29 mouse cellular contexts compared by ENCODE assay signal in genomic region chr5:3219230-3219629, GRCm38 (mm10).
"Had no signal": no experiment of that assay in that cellular context is flagged by ENCODE, and none has a peak within 500 bp of the region (broad histone marks: within the 10 kb centered on the region; RNA-seq: fewer than 3 reads in every experiment).

No protein-coding gene starts in this region.

- H3K9ac ChIP-seq: heart, embryonic 12.5 days; hindbrain, embryonic 12.5 days; hindbrain, embryonic 14.5 days; intestine, embryonic 15.5 days; kidney, embryonic 15.5 days; limb, embryonic 12.5 days; liver, embryonic 13.5 days; liver, embryonic 15.5 days had no signal

- H3K27me3 ChIP-seq: heart, embryonic 12.5 days; hindbrain, embryonic 12.5 days; intestine, embryonic 15.5 days; kidney, embryonic 15.5 days; limb, embryonic 12.5 days; liver, embryonic 13.5 days; liver, embryonic 15.5 days had no signal

- H3K9me3 ChIP-seq: heart, embryonic 10.5 days; heart, embryonic 12.5 days; hindbrain, embryonic 10.5 days; hindbrain, embryonic 12.5 days; intestine, embryonic 15.5 days; kidney, embryonic 15.5 days; limb, embryonic 10.5 days; limb, embryonic 12.5 days; liver, embryonic 13.5 days; liver, embryonic 15.5 days had no signal

- H3K4me1 ChIP-seq: heart, embryonic 10.5 days; heart, embryonic 12.5 days; hindbrain, embryonic 10.5 days; hindbrain, embryonic 12.5 days; intestine, embryonic 15.5 days; kidney, embryonic 15.5 days; liver, embryonic 13.5 days; liver, embryonic 15.5 days had no signal

- DNase-seq: gastrocnemius, adult 2 months; gastrocnemius, postnatal 10 days; gastrocnemius, postnatal 25 days; heart, adult 18-20 months; heart, postnatal 10 days; heart, postnatal 4 days; kidney, adult 18-20 months; kidney, adult 8-10 months; kidney, postnatal 14 days; kidney, postnatal 4 days; liver; liver, embryonic 13.5 days had no signal

- H3K36me3 ChIP-seq: heart, embryonic 10.5 days; heart, embryonic 12.5 days; hindbrain, embryonic 10.5 days; hindbrain, embryonic 12.5 days; intestine, embryonic 15.5 days; kidney, embryonic 15.5 days; limb, embryonic 10.5 days; limb, embryonic 12.5 days; liver, embryonic 13.5 days; liver, embryonic 15.5 days had no signal

- H3K4me2 ChIP-seq: heart, embryonic 12.5 days; hindbrain, embryonic 12.5 days; hindbrain, embryonic 14.5 days; intestine, embryonic 15.5 days; kidney, embryonic 15.5 days; limb, embryonic 12.5 days; liver, embryonic 11.5 days; liver, embryonic 13.5 days; liver, embryonic 15.5 days had no signal

- H3K4me3 ChIP-seq: gastrocnemius, adult 2 months; heart, embryonic 10.5 days; heart, embryonic 12.5 days; hindbrain, embryonic 10.5 days; hindbrain, embryonic 12.5 days; intestine, embryonic 15.5 days; kidney, embryonic 15.5 days; layer of hippocampus, adult 2 months; left cerebral cortex, adult 2 months; limb, embryonic 10.5 days; limb, embryonic 12.5 days; liver, embryonic 13.5 days; liver, embryonic 15.5 days had no signal

- H3K27ac ChIP-seq: gastrocnemius, adult 2 months; heart, embryonic 10.5 days; hindbrain, embryonic 10.5 days; hindbrain, embryonic 12.5 days; hindbrain, embryonic 14.5 days; intestine, embryonic 15.5 days; kidney, embryonic 15.5 days; kidney, postnatal 0 days; layer of hippocampus, adult 2 months; left cerebral cortex, adult 2 months; limb, embryonic 10.5 days; limb, embryonic 12.5 days; liver, embryonic 13.5 days; liver, embryonic 15.5 days had no signal

- ATAC-seq: hindbrain, embryonic 16.5 days; inflammation-experienced regulatory T-cells, adult 6 months; intestine, embryonic 15.5 days; intestine, postnatal 0 days had no signal
